Mouse (Mus musculus) liver, adult 2 months (tissue): ENCODE results near the gene Top2a.

ENCODE experiments used
- CTCF ChIP-seq: fragments of 200-500 bp; IDR thresholded peaks from 2 replicates; pipeline ENCODE4 v1.5.1; 2011; ENCODE audit warnings: low read depth, low read length, control low read depth
- POLR2A ChIP-seq: fragments of 200-500 bp; IDR thresholded peaks from 2 replicates; pipeline ENCODE4 v1.6.1; 2011; ENCODE audit warnings: low read length, control low read depth; ENCODE audit not compliant: insufficient read depth; ENCODE audit errors: extremely low read depth

- TF ChIP-seq POLR2A (no peak), CTCF (no peak)
Observed at GRCm38 (mm10) chr11:99073781-99074180, 49.8 kb upstream of the Top2a start.
